20 mouse cellular contexts compared by ENCODE assay signal in genomic region chr1:38635596-38635995, GRCm38 (mm10).
"Had no signal": no experiment of that assay in that cellular context is flagged by ENCODE, and none has a peak within 500 bp of the region (broad histone marks: within the 10 kb centered on the region; RNA-seq: fewer than 3 reads in every experiment).

No protein-coding gene starts in this region.

- H3K4me3 ChIP-seq: left cerebral cortex, adult 2 months; limb, embryonic 12.5 days; limb, embryonic 15.5 days; midbrain, embryonic 12.5 days; midbrain, embryonic 15.5 days; stomach, embryonic 15.5 days had no signal

- H3K9me3 ChIP-seq: limb, embryonic 12.5 days; limb, embryonic 15.5 days; midbrain, embryonic 12.5 days; midbrain, embryonic 15.5 days; stomach, embryonic 15.5 days had no signal

- H3K9ac ChIP-seq: limb, embryonic 12.5 days; limb, embryonic 15.5 days; liver, embryonic 14.5 days; liver, postnatal 0 days; lung, embryonic 14.5 days; midbrain, embryonic 12.5 days; midbrain, embryonic 15.5 days; stomach, embryonic 15.5 days had no signal

- ATAC-seq: liver, postnatal 0 days; midbrain, embryonic 15.5 days had no signal

- H3K4me1 ChIP-seq: stomach, embryonic 15.5 days had no signal

- H3K36me3 ChIP-seq: limb, embryonic 12.5 days; limb, embryonic 15.5 days; midbrain, embryonic 12.5 days; midbrain, embryonic 15.5 days; stomach, embryonic 15.5 days had no signal

- H3K27me3 ChIP-seq: midbrain, embryonic 12.5 days; midbrain, embryonic 15.5 days had no signal

- H3K4me2 ChIP-seq: limb, embryonic 12.5 days; limb, embryonic 15.5 days; liver, embryonic 11.5 days; lung, embryonic 14.5 days; midbrain, embryonic 12.5 days; midbrain, embryonic 15.5 days; stomach, embryonic 15.5 days had no signal

- H3K27ac ChIP-seq: kidney, postnatal 0 days; left cerebral cortex, adult 2 months; limb, embryonic 15.5 days; liver, embryonic 14.5 days; midbrain, embryonic 12.5 days; midbrain, embryonic 15.5 days; stomach, embryonic 15.5 days had no signal

- DNase-seq: kidney, adult 2 months; kidney, postnatal 36 days; layer of hippocampus, postnatal 36 days; liver, postnatal 0 days; lung, embryonic 14.5 days; lung, postnatal 10 days; lung, postnatal 36 days; right cerebral cortex, adult 18-20 months; right cerebral cortex, postnatal 14 days; right cerebral cortex, postnatal 4 days; thymus, postnatal 25 days had no signal
